Mouse (Mus musculus) WW6 (cell line): ENCODE results near the gene Srp68.
A peak's percentile ranks its signal among the peaks of the same experiment; 100 is the strongest.

ENCODE experiments used
- DNase-seq: peaks from one replicate; pipeline ENCODE4 v3.0.0-alpha.2; 2013; ENCODE audit warnings: low read depth, low spot score

Gene Srp68

DNA sequence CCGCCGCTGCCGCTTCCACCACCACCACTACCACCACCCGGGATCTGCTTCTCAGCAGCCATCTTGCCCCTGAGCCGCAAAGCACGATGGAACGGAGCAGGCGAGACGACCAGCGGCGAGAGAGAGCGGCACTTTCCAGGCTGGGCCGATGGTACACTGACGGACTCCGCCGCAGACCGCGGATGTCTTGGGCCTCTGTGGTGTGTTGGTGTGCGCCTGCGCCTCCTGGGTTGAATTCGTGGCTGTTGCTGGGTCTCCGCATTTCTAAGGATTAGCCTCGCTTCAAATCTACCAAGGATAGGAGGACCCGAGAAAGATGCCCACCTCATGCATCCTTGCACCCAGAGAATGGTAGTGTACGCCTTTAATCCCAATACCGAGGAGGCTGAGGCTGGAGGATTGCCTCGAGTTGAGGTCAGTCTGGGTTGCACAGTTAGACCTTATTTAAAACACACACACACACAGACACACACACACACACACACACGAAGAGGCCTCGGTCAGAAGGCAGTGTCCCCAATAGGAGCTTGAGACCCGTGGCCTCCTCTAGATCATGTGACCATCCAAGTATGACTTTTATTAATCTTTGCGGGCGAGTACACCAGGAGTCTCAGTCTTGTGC lies at the start of gene Srp68:
TSS of gene Srp68 (minus strand) at position 173 of the 622 bp plus-strand sequence.
- peak; percentile 81 for DNase-seq

DNA sequence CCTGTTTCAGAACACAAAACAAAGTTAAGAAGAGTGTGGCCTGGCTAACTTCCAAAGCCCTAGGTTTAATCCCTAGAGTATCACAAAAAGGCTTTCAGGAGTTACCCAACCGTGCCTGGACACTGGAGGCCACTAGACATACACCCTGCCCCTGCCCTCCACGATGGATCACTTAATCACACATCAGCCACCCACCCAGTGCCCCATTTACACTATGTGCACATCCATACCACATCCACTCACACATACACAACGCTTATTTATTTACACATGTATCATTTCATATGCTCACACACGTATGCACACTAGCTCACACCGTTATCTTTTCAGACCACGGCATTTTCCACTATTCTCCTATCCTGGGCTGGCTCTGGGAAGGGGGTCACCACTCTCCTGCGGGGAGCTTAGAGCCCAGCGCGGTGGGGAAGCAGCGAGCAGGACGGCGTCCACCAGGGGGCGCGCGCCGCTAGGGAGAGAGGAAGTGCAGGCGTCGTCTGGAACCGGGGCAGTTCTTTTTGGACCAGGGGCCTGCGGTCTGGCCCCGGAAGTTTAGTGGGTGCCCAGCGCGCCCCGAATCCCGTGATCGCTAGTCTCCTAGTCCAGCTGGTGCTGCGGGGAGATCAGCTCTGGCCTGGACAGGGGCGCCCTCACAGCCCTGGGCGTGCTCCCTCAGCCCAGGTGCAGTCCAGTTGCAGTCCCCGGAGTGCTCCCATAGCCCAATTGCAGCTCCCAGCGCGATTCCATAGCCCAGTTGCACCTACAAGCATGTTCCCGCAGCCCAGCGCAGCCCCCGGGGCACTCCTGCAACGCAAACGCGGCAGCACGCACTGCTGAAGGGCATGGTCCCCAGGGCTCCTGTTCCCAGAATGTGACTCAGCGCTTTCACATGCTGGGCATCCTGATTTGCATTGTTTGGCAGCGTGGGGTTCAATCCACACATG lies 45.0 kb upstream of the Srp68 start:
- DNase-seq: peak; percentile 75

- DNase-seq: no peak
These were observed 38.3 kb upstream of the Srp68 start for GRCm38 (mm10) chr11:116312359-116312758.

GRCm38 (mm10) chr11:116311169-116311568 lies 37.2 kb upstream of the Srp68 start:
- DNase-seq: no peak

- no peak for DNase-seq
These were observed 35.6 kb upstream of the Srp68 start for GRCm38 (mm10) chr11:116309601-116310000.

DNA sequence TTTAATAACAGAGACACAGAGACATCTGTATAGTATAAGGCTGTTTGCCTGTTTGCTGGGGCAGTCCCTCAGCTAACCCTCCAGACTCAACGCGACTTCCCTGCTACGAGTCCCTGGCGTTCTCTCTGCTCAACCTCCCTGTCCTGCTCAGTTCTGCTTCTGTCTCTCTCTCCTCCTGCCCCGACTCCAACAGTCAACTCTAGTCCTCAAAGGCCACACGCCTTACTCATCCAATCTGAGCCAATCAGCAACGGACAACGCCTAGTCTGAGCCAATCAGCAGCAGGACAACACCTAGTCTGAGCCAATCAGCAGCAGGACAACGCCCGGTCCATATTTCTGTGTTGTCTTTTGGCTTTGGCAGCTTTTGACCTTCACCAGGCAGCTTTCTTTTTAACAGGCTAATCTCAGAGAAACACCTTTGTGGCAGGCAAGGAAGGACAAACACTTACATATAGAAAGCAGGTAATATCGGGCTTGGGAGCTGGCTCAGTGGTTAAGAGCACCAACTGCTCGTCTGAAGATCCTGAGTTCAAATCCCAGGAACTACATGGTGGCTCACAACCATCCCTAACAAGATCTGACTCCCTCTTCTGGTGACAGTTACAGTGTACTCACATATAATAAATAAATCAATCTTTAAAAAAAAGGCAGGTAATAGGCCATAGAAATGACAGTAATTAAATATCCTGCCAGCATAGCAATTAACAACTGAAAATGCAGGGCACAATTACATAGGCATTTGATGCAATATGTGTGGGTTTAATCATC lies 33.9 kb upstream of the Srp68 start:
- DNase-seq: peak; percentile 75

DNA sequence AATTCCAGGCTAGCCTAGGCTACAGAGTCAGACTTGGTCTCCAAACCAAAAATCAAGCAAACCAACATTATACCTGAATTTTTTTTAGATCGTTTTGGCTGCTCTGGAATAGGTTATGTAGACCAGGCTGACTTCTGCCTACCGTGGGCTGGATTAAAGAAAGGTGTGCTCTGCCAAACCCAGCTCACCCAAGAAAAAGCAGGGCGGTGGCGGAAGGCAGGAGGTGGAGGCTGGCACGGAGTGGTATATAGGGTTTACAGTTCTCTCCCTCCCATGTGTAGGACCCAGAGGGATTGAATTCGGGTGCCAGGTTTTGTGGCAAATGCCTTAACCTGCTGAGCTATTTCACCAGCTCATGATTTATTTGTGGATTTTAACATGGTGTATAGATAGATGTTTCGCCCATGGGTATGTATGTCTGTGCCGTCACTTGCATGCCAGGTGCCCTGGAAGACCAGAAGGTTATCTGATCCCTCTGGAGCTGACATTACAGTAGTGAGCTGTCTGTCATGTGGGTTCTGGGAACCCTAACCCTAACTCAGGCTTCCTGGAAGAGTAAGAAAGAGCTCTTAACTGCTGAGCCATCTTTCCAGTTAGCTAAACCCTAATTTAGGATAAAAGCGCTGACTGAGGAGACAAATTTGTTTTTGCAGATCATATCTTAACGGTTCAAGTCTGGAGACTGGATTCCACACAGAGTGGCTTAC lies 33.2 kb upstream of the Srp68 start, which contains the start of gene Exoc7:
TSS of gene Exoc7 (minus strand) at position 215 of the 707 bp plus-strand sequence.
- DNase-seq: no peak

DNA sequence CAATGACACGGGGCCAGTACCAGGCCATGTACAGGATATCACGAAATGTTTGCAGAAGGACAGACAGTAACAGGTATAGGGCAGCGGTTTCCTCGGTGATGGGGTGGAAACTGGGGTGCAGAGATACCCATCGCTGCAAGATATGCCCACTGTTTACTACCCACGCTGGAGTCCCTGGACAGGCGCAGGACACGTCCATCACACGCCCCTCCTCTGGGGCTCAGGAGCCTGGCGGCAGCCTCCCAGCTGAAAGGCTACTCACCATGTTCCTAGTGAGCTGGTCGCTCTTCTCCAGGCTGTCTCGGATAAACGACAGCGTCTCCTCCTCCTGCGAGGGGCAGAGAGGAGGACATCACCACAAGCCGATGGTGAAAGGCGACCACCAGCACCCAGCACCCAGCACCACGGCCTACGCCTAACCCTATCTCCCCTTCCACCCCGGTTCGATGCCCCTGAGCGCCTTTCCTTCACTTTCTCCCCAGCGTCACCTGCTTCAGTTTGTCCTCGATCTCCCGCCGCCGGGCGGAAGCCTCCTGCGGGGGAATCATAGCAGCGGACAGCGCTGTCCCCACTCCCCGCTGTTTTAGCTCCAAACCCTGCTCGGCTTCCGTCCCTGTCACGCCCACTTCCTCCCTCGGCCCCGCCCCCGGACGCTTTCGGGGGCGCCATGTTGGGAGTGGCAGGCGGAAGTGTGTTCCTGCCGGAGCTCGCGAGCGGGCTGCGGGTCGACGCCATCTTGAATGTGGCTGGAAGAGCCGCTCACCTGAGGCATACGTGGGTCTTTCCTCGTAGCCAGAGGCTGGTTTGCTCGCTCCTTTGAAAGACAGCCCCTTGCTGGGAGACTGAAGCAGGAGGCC lies 32.3 kb upstream of the Srp68 start:
- peak; percentile 91 for DNase-seq

GRCm38 (mm10) chr11:116305423-116305822 lies 31.4 kb upstream of the Srp68 start:
- DNase-seq: no peak

DNA sequence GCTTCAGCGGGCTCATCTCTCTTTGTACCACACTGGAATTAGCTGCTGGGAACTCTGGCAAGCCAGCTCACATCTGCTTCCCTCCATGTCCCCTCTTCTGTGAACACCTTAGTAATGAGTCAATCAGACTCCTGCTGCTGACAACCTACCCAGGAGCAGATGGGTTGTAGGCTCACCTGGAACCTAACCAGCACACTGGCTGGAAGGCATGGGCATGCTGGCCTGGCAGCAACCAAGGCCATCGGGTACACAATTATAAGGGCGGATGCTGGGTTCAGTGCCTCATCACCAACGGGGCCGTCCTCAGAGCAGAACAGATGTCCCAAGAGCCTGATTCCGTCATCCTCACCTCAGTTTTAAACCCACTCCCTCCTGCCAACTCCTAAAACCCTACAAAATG lies 24.6 kb upstream of the Srp68 start:
- DNase-seq: no peak

- DNase-seq: no peak
These were observed 24.2 kb upstream of the Srp68 start for GRCm38 (mm10) chr11:116298221-116298620.

- no peak for DNase-seq
These were observed 23.0 kb upstream of the Srp68 start for GRCm38 (mm10) chr11:116297017-116297416.

GRCm38 (mm10) chr11:116296191-116296734 lies 22.2 kb upstream of the Srp68 start:
- DNase-seq: no peak

- DNase-seq: no peak
These were observed 20.3 kb upstream of the Srp68 start for GRCm38 (mm10) chr11:116294319-116294718.

GRCm38 (mm10) chr11:116293538-116294137 lies 19.6 kb upstream of the Srp68 start:
- no peak for DNase-seq

DNA sequence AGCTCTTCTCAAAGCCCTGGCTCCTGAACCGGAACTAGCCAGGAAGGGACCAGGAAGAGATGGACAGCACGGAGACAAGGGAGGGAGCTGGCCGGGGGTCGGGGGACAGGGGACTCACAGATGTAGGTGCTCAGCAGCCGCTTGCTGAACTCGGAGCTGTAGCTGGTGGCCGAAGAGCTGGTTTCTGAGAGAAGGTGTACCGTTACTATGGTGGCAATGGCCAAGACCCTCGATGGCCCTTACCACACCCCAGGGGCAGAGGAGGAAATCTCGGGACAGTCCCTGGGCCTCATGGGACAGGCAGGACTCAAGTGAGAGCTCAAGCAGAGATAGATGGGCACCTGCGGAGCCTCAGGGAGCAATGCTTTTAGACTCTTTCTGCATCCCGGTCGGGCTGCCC lies 18.4 kb upstream of the Srp68 start:
- no peak for DNase-seq

DNA sequence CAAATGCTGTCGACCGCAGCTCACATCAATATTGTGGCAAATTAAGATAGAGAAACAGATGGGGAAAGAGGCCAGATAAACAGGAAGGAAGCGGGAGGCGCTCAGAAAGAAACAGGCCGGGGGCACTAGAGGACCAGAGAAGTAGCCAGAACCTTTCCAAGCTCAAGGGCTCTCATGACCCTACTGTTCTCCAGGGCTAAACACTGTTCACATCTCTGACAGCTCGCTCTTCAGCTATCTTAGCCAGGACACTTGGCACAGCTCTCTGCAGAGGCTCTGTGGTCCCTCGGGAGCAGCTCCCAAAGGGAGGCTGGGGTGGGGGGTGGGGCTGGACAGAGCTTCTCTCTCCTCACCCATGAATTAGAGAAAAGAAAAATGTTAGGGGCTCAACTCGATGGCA lies 16.5 kb upstream of the Srp68 start:
- DNase-seq: no peak

- no peak for DNase-seq
These were observed 13.3 kb upstream of the Srp68 start for GRCm38 (mm10) chr11:116287351-116287750.

DNA sequence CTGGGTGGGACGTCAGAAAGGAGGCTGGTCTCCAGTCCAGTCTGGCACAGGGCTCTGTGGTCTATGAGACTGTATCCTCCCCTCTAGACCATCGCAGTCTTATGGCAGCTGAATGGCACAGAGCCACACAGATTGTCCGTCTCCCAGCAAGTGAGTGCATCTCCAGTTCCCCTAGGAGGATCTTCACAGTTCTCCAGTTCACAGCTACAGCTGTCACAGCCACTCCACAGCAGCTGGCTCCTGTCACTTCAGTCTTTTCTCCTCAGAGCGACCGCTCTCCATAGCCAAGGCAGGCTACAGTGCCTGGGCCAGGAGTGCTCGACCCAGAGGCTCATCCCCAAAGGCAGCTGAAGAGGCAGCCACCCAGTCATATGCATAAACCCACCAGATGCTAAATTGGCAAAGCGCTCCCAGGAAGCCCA lies 11.8 kb upstream of the Srp68 start:
- DNase-seq: no peak

- DNase-seq: no peak
These were observed 10.0 kb upstream of the Srp68 start for GRCm38 (mm10) chr11:116283982-116284381.
